In the genomic region with DNA sequence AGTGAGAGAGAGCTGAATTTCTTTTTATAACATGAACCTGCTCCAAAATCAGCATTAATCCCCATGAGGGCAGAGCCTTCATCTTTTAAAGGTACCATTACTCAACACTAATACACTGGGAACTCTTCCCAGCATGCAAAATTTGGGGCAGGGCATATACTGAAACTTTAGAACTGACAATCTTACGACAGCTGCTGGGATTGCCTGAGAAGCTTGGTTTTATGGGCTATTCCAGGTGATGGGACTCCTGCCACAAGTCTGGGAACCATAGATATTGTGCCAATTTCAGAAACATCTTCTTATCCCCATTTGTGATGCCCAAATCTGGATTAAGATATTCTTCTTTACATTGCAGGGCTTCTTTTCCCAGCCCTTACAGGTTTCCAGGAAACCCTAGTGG, we compare ENCODE assay signal across 19 mouse cellular contexts.
"Had no signal": no experiment of that assay in that cellular context is flagged by ENCODE, and none has a peak within 500 bp of the region (broad histone marks: within the 10 kb centered on the region; RNA-seq: fewer than 3 reads in every experiment).

No protein-coding gene starts in this region.

- H3K4me1 ChIP-seq: stomach, embryonic 15.5 days had no signal

- H3K9ac ChIP-seq: liver, postnatal 0 days; lung, embryonic 15.5 days; midbrain, embryonic 13.5 days; midbrain, embryonic 15.5 days; neural tube, embryonic 13.5 days; neural tube, embryonic 15.5 days; stomach, embryonic 15.5 days had no signal

- H3K9me3 ChIP-seq: lung, embryonic 15.5 days; megakaryocyte, embryonic 14.5 days; midbrain, embryonic 13.5 days; midbrain, embryonic 15.5 days; neural tube, embryonic 13.5 days; neural tube, embryonic 15.5 days; stomach, embryonic 15.5 days had no signal

- H3K4me2 ChIP-seq: lung, embryonic 15.5 days; midbrain, embryonic 11.5 days; midbrain, embryonic 13.5 days; midbrain, embryonic 15.5 days; neural tube, embryonic 13.5 days; neural tube, embryonic 15.5 days; stomach, embryonic 15.5 days had no signal

- H3K4me3 ChIP-seq: lung, embryonic 15.5 days; megakaryocyte, embryonic 14.5 days; midbrain, embryonic 13.5 days; midbrain, embryonic 15.5 days; neural tube, embryonic 13.5 days; neural tube, embryonic 15.5 days; stomach, embryonic 15.5 days had no signal

- H3K27me3 ChIP-seq: lung, embryonic 15.5 days; midbrain, embryonic 15.5 days; neural tube, embryonic 13.5 days; neural tube, embryonic 15.5 days; stomach, embryonic 15.5 days had no signal

- ATAC-seq: liver, postnatal 0 days; lung, postnatal 0 days; midbrain, embryonic 13.5 days; midbrain, embryonic 15.5 days had no signal

- H3K27ac ChIP-seq: lung, embryonic 15.5 days; macrophage; midbrain, embryonic 13.5 days; midbrain, embryonic 15.5 days; neural tube, embryonic 13.5 days; neural tube, embryonic 15.5 days; stomach, embryonic 15.5 days; stomach, postnatal 0 days had no signal

- H3K36me3 ChIP-seq: lung, embryonic 15.5 days; midbrain, embryonic 13.5 days; midbrain, embryonic 15.5 days; neural tube, embryonic 13.5 days; neural tube, embryonic 15.5 days; stomach, embryonic 15.5 days had no signal

- DNase-seq: liver, postnatal 0 days; lung, adult 2 months; lung, postnatal 14 days; lung, postnatal 36 days; right cerebral cortex, postnatal 14 days; thymus, adult 2 months; thymus, postnatal 25 days; thymus, postnatal 4 days had no signal
